Mouse (Mus musculus) thymus, adult 2 months (tissue): ENCODE data around the gene Lce1a2. TPM values are rescaled to one million over a fixed set of nuclear protein-coding genes. Genes with fewer than 3 reads are reported as not detected.
"Not testable (repeated sequence)": the region's sequence is repeated elsewhere in the genome, so short reads cannot be mapped to it uniquely, and the experiment has no call there.

Experiments used
- DNase-seq: peaks from one replicate; pipeline ENCODE4 v3.0.0; 2021
- H3K27ac ChIP-seq: fragments of 200-500 bp; 2 replicates; pipeline ENCODE4 v1.5.1; 2012; ENCODE audit warnings: low read length, control low read depth; ENCODE audit not compliant: control insufficient read depth, insufficient read depth
- H3K27me3 ChIP-seq: fragments of 200-500 bp; 2 replicates; pipeline ENCODE4 v1.6.1; 2012; ENCODE audit warnings: mild to moderate bottlenecking, low read length, moderate library complexity, mixed read lengths; ENCODE audit not compliant: control insufficient read depth, insufficient read depth
- H3K36me3 ChIP-seq: fragments of 200-500 bp; 2 replicates; pipeline ENCODE4 v1.6.1; 2012; ENCODE audit warnings: mild to moderate bottlenecking, low read length, moderate library complexity; ENCODE audit not compliant: control insufficient read depth, insufficient read depth
- H3K4me1 ChIP-seq: fragments of 200-500 bp; replicated peaks from 2 replicates; pipeline ENCODE4 v1.6.1; 2012; ENCODE audit warnings: low read length; ENCODE audit not compliant: control insufficient read depth, insufficient read depth
- H3K4me3 ChIP-seq: fragments of 200-500 bp; 2 replicates; pipeline ENCODE4 v1.5.1; 2012; ENCODE audit warnings: mild to moderate bottlenecking, low read length, control low read depth, moderate library complexity; ENCODE audit not compliant: control insufficient read depth, insufficient read depth
- CTCF ChIP-seq: fragments of 200-500 bp; IDR thresholded peaks from 2 replicates; pipeline ENCODE4 v1.5.1; 2012; ENCODE audit warnings: mild to moderate bottlenecking, control low read depth, low read length, moderate library complexity, borderline replicate concordance; ENCODE audit not compliant: control insufficient read depth, poor library complexity, insufficient read depth; ENCODE audit errors: extremely low read depth
- POLR2A ChIP-seq: fragments of 200-500 bp; IDR thresholded peaks from 2 replicates; pipeline ENCODE4 v1.6.1; 2012; ENCODE audit warnings: mild to moderate bottlenecking, low read length, control low read depth, moderate library complexity; ENCODE audit not compliant: control insufficient read depth, poor library complexity, insufficient read depth; ENCODE audit errors: extremely low read depth
- WGBS: fragments of 180-500 bp; shearing (Covaris S2); methylation state at CpG from one replicate; pipeline ENCODE4 v1.1.7; 2018; 5-methylcytosine and 5-hydroxymethylcytosine counted together
- polyA plus RNA-seq: library from polyadenylated mRNA; depleted of rRNA; stranded (reverse); fragments of >200 nt; gene quantifications from 2 replicates; pipeline ENCODE4 v1.2.3, GENCODE M21; 2012; rRNA removed

The Lce1a2 gene
- polyA plus RNA-seq = 0.47 and 1.00 TPM in 2 replicates

DNA sequence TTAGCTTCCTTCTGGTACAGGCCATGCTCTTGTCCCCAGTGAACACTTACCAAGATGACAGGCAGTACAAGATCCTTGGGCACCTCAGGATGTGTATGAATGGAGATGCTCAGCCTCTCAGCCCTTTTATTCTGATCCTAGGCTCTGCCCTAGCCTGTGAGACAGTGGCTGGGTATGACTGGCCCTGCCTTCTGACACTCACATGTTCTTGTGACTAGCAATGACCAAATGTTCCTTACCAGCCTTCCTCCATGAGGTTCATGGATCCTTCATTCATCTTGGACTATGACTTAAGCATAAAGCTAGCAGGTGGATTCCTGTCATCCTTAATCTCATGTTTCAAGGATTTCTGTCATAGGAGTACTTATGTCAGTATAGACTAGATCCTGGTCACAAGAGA lies at the start of gene Lce1a2:
Lce1a2 (minus strand) TSS at position 101 of the 400 bp plus-strand sequence.
- Histone ChIP-seq H3K4me3 (no peak within 1 kb of the TSS), H3K27ac (no peak within 1 kb of the TSS), H3K36me3 (no peaks in the 10 kb centered on the region), H3K4me1 (no peaks in the 10 kb centered on the region), H3K27me3 (no peaks in the 10 kb centered on the region)
- TF ChIP-seq POLR2A (no peak), CTCF (no peak)
- DNase-seq = no peak

GRCm38 (mm10) chr3:92715122-92715521 lies 45.0 kb upstream of the Lce1a2 start:
- Histone ChIP-seq H3K27ac (no peak overlapping the region), H3K36me3 (no peaks in the 10 kb centered on the region), H3K4me3 (no peak overlapping the region), H3K4me1 (no peaks in the 10 kb centered on the region), H3K27me3 (no peaks in the 10 kb centered on the region)
- TF ChIP-seq CTCF (no peak), POLR2A (no peak)
- DNase-seq = no peak

- DNase-seq = no peak
- H3K36me3 ChIP-seq = no peaks in the 10 kb centered on the region
- no peaks in the 10 kb centered on the region for H3K4me1 ChIP-seq
- H3K27ac ChIP-seq = no peak within 1 kb of the TSS
- TF ChIP-seq POLR2A = no peak
- TF ChIP-seq CTCF = no peak
- WGBS = 82% methylated on average over 2 of the region's 2 CpGs
- H3K4me3 ChIP-seq = no peak within 1 kb of the TSS
- H3K27me3 ChIP-seq = no peaks in the 10 kb centered on the region
Observed at GRCm38 (mm10) chr3:92708974-92709373, 38.9 kb upstream of the Lce1a2 start, which contains the start of gene Lce1e. Gene Lce1e, minus strand, starts transcription at chr3:92709074.

DNA sequence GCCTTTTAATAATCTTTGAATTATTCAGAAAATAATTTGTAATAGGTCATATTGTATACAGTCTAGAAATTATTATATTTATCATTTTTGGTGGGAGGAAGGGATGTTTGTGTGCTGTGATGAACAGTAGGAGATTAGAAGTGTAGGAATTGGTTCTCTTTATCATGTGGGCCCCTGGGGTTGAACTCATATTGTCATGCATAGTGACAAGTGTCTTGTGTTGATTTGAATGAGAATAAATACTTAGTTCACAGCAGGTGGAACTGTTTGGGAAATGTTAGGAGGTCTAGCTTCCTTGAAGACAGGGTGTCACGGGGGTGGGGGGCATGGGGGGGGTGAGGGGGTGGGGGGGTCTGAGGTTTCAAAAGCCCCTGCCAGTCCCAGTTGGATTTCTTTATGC lies 24.5 kb upstream of the Lce1a2 start:
- TF ChIP-seq POLR2A = no peak
- TF ChIP-seq CTCF = no peak

DNA sequence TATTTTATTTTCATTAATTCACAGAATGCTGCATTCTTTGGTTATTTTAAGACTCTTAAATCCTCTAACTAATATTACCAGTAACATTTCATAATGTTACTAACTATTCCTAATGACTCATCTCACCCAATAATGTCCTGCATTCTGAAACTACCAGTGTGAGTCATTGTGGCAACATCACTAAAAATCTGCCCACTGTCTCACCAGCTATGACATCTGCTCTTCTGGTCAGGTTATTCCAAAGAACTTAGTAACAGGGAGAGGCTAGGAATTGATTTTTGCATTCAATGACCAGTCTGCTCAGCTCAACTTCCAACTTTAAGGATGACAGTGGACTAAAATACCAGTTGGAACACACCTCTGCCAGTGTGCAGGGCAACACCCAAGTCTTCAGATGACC lies 21.6 kb upstream of the Lce1a2 start:
- no peak overlapping the region for H3K27ac ChIP-seq
- no peak for DNase-seq
- no peaks in the 10 kb centered on the region for H3K4me1 ChIP-seq
- H3K36me3 ChIP-seq = no peaks in the 10 kb centered on the region
- H3K27me3 ChIP-seq = no peaks in the 10 kb centered on the region
- no peak for TF ChIP-seq POLR2A
- no peak for TF ChIP-seq CTCF
- H3K4me3 ChIP-seq = no peak overlapping the region

More for the DNA sequence above, 24.5 kb upstream of the Lce1a2 start:
- no peaks in the 10 kb centered on the region for H3K4me1 ChIP-seq
- no peak for DNase-seq
- 48% methylated on average over 1 of the region's 1 CpGs for WGBS
- H3K27ac ChIP-seq = no peak overlapping the region
- H3K27me3 ChIP-seq = no peaks in the 10 kb centered on the region
- no peak overlapping the region for H3K4me3 ChIP-seq
- H3K36me3 ChIP-seq = no peaks in the 10 kb centered on the region

GRCm38 (mm10) chr3:92689154-92689553 lies 19.0 kb upstream of the Lce1a2 start:
- H3K27ac ChIP-seq, H3K4me3 ChIP-seq, H3K36me3 ChIP-seq, H3K27me3 ChIP-seq, H3K4me1 ChIP-seq, DNase-seq: not testable (repeated sequence)
- WGBS = 75% methylated on average over 16 of the region's 16 CpGs

DNA sequence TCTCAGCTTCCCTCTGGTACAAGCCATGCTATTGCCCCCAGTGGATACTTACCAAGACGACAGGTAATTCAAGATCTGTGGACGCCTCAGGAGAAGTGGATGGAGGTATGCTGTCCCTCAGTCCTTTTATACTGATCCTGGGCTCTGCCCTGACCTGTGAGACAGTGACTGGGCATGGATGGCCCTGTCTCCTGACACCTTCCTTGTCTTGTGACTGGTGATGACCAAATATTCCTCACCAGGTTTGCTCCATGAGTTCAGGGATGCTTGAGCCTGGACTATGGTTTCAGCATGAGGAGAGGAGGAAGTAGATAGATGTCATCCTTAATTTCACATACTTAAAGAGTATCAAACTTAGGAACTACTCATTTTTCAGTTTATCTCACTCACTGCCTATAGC lies 17.0 kb upstream of the Lce1a2 start, which contains the start of gene Lce1d:
Lce1d (minus strand) TSS at position 101 of the 400 bp plus-strand sequence.
- Histone ChIP-seq H3K27ac (no peak within 1 kb of the TSS), H3K36me3 (no peaks in the 10 kb centered on the region), H3K4me1 (no peaks in the 10 kb centered on the region), H3K4me3 (no peak within 1 kb of the TSS), H3K27me3 (no peaks in the 10 kb centered on the region)
- DNase-seq = no peak
- WGBS = 68% methylated on average over 2 of the region's 2 CpGs
- TF ChIP-seq POLR2A (no peak), CTCF (no peak)

- TF ChIP-seq POLR2A (no peak), CTCF (no peak)
- Histone ChIP-seq H3K27ac (no peak within 1 kb of the TSS), H3K4me1 (no peaks in the 10 kb centered on the region), H3K27me3 (no peaks in the 10 kb centered on the region), H3K4me3 (no peak within 1 kb of the TSS), H3K36me3 (no peaks in the 10 kb centered on the region)
- WGBS = 84% methylated on average over 4 of the region's 4 CpGs
- DNase-seq = no peak
Observed at GRCm38 (mm10) chr3:92678947-92679346, 8.8 kb upstream of the Lce1a2 start, which contains the start of gene Lce1c. Gene Lce1c, plus strand, starts transcription at chr3:92679247.
